ENCODE assay signal across 16 mouse cellular contexts in genomic region chr5:144278374-144278960, GRCm38 (mm10).
"Had no signal": no experiment of that assay in that cellular context is flagged by ENCODE, and none has a peak within 500 bp of the region (broad histone marks: within the 10 kb centered on the region; RNA-seq: fewer than 3 reads in every experiment).

No protein-coding gene starts in this region.

- H3K36me3 ChIP-seq: liver, embryonic 15.5 days had no signal

- H3K27ac ChIP-seq: limb, embryonic 12.5 days; liver, embryonic 15.5 days; macrophage; midbrain, embryonic 13.5 days; neural tube, embryonic 12.5 days had no signal

- H3K9me3 ChIP-seq: limb, embryonic 12.5 days; liver, embryonic 15.5 days; lung, embryonic 15.5 days; megakaryocyte, embryonic 14.5 days; midbrain, embryonic 13.5 days; neural tube, embryonic 12.5 days had no signal

- ATAC-seq: intestine, postnatal 0 days; midbrain, embryonic 13.5 days had no signal

- H3K27me3 ChIP-seq: limb, embryonic 12.5 days; liver, embryonic 15.5 days; lung, embryonic 15.5 days; midbrain, embryonic 13.5 days; neural tube, embryonic 12.5 days had no signal

- H3K4me2 ChIP-seq: limb, embryonic 12.5 days; liver, embryonic 15.5 days; lung, embryonic 15.5 days; midbrain, embryonic 13.5 days; neural tube, embryonic 12.5 days had no signal

- H3K4me3 ChIP-seq: limb, embryonic 12.5 days; liver, embryonic 15.5 days; lung, embryonic 15.5 days; megakaryocyte, embryonic 14.5 days; midbrain, embryonic 13.5 days; neural tube, embryonic 12.5 days had no signal

- H3K4me1 ChIP-seq: limb, embryonic 12.5 days; neural tube, embryonic 12.5 days had no signal

- DNase-seq: kidney, adult 8-10 months; kidney, postnatal 36 days; layer of hippocampus, adult 9-11 months; layer of hippocampus, postnatal 36 days; retina, postnatal 1 day; right cerebral cortex, postnatal 4 days; spleen, adult 18-20 months; thymus, postnatal 4 days had no signal

- H3K9ac ChIP-seq: limb, embryonic 12.5 days; liver, embryonic 15.5 days; lung, embryonic 15.5 days; midbrain, embryonic 13.5 days; neural tube, embryonic 12.5 days had no signal
